Mouse (Mus musculus) liver, postnatal 0 days (tissue): Measurements from ENCODE around the gene Cmtm1. TPM values are rescaled to one million over a fixed set of nuclear protein-coding genes. Genes with fewer than 3 reads are reported as not detected.

Experiments
- ATAC-seq: fragments of 200-750 bp; cut with Nextera tagmentation; 2 replicates; pipeline ENCODE4 v1.8.0; 2017; ENCODE audit warnings: mild to moderate bottlenecking, moderate library complexity
- DNase-seq: peaks from one replicate; pipeline ENCODE4 v3.0.0-alpha.2; 2016
- H3K27ac ChIP-seq: fragments of 300-500 bp; sonication (generic); 2 replicates; pipeline ENCODE4 v1.5.1; 2014; ENCODE audit warnings: antibody characterized with exemption, moderate library complexity, mild to moderate bottlenecking, low read depth
- H3K27me3 ChIP-seq: fragments of 300-500 bp; sonication (generic); 2 replicates; pipeline ENCODE4 v1.6.1; 2014; ENCODE audit warnings: low read length, control low read depth, mixed read lengths; ENCODE audit not compliant: insufficient read depth
- H3K36me3 ChIP-seq: fragments of 300-500 bp; sonication (generic); replicated peaks from 2 replicates; pipeline ENCODE4 v1.6.1; 2014; ENCODE audit warnings: mild to moderate bottlenecking, control low read depth, low read length, moderate library complexity, mixed read lengths; ENCODE audit not compliant: insufficient read depth
- H3K4me1 ChIP-seq: fragments of 300-500 bp; sonication (generic); 2 replicates; pipeline ENCODE4 v1.6.1; 2014; ENCODE audit warnings: antibody characterized with exemption, mild to moderate bottlenecking, control low read depth; ENCODE audit not compliant: insufficient read depth
- H3K4me2 ChIP-seq: fragments of 300-500 bp; sonication (generic); 2 replicates; pipeline ENCODE4 v1.6.1; 2014; ENCODE audit warnings: low read depth, mild to moderate bottlenecking, low read length, moderate library complexity, mixed read lengths
- H3K4me3 ChIP-seq: fragments of 300-500 bp; sonication (generic); 2 replicates; pipeline ENCODE4 v1.5.1; 2014; ENCODE audit warnings: low read depth, low read length
- H3K9ac ChIP-seq: fragments of 300-500 bp; sonication (generic); replicated peaks from 2 replicates; pipeline ENCODE4 v1.6.1; 2014; ENCODE audit warnings: mild to moderate bottlenecking, moderate library complexity
- H3K9me3 ChIP-seq: fragments of 300-500 bp; sonication (generic); 2 replicates; pipeline ENCODE4 v1.6.1; 2016; ENCODE audit warnings: mild to moderate bottlenecking, control low read depth, low read length, mixed read lengths
- CTCF ChIP-seq: sonication (generic); IDR thresholded peaks from 2 replicates; pipeline ENCODE4 v1.5.1; 2016; ENCODE audit warnings: antibody characterized with exemption, low read depth
- EP300 ChIP-seq: IDR thresholded peaks from 2 replicates; pipeline ENCODE4 v1.6.1; 2016; ENCODE audit warnings: antibody characterized with exemption, low read depth, mild to moderate bottlenecking
- WGBS: fragments of 180-500 bp; shearing (Covaris S2); extraction: QIAGEN DNeasy Blood & Tissue Kit; methylation state at CpG from one replicate; pipeline ENCODE4 v1.1.7; 2014; ENCODE audit not compliant: insufficient replicate concordance; 5-methylcytosine and 5-hydroxymethylcytosine counted together
- polyA plus RNA-seq: library from polyadenylated mRNA; unstranded; fragments of >200 nt; fragmentation: Nextera tagmentation; extraction: Ambion mirVana; gene quantifications from 2 replicates; pipeline ENCODE4 v1.2.1, GENCODE M21; 2015

Gene Cmtm1
- polyA plus RNA-seq, 1 experiment from 2014 or later = not detected

- no peak overlapping the region for H3K4me3 ChIP-seq
- ATAC-seq (no peak), DNase-seq (no peak)
- H3K9me3 ChIP-seq = no peaks in the 10 kb centered on the region
- H3K4me1 ChIP-seq = peaks cover 2% of the 10 kb centered on the region
- H3K36me3 ChIP-seq = 0 out of 2 replicates have a peak, but pooled peaks cover 4% of the 10 kb centered on the region
- H3K4me2 ChIP-seq = no peak overlapping the region
- TF ChIP-seq CTCF (no peak), EP300 (no peak)
- no peaks in the 10 kb centered on the region for H3K27me3 ChIP-seq
- WGBS = 64% methylated on average over 12 of the region's 12 CpGs
- no peak overlapping the region for H3K9ac ChIP-seq
- no peak overlapping the region for H3K27ac ChIP-seq
Measured at GRCm38 (mm10) chr8:104346706-104347105, 36.8 kb upstream of the Cmtm1 start.

- Histone ChIP-seq H3K27me3 (no peaks in the 10 kb centered on the region), H3K9ac (no peak overlapping the region), H3K9me3 (no peaks in the 10 kb centered on the region), H3K27ac (no peak overlapping the region), H3K36me3 (0 out of 2 replicates have a peak, but pooled peaks cover 4% of the 10 kb centered on the region), H3K4me1 (peaks cover 5% of the 10 kb centered on the region), H3K4me3 (no peak overlapping the region), H3K4me2 (no peak overlapping the region)
- no peak for TF ChIP-seq EP300
- no peak for TF ChIP-seq CTCF
- 77% methylated on average over 5 of the region's 5 CpGs for WGBS
- ATAC-seq (no peak), DNase-seq (no peak)
Measured at GRCm38 (mm10) chr8:104344622-104345021, 34.7 kb upstream of the Cmtm1 start.

GRCm38 (mm10) chr8:104343957-104344356 lies 34.0 kb upstream of the Cmtm1 start:
- WGBS = 16% methylated on average over 7 of the region's 7 CpGs
- no peak overlapping the region for H3K27ac ChIP-seq
- H3K4me2 ChIP-seq = no peak overlapping the region
- peaks cover 5% of the 10 kb centered on the region for H3K4me1 ChIP-seq
- TF ChIP-seq CTCF = peak; percentile 96
- no peak for TF ChIP-seq EP300
- no peaks in the 10 kb centered on the region for H3K27me3 ChIP-seq
- H3K9me3 ChIP-seq = no peaks in the 10 kb centered on the region
- H3K9ac ChIP-seq = no peak overlapping the region
- 0 out of 2 replicates have a peak, but pooled peaks cover 4% of the 10 kb centered on the region for H3K36me3 ChIP-seq
- H3K4me3 ChIP-seq = no peak overlapping the region
- DNase-seq = peak; percentile 90
- peak; percentile 58 for ATAC-seq

- no peaks in the 10 kb centered on the region for H3K9me3 ChIP-seq
- TF ChIP-seq CTCF (no peak), EP300 (no peak)
- H3K27me3 ChIP-seq = no peaks in the 10 kb centered on the region
- no peak overlapping the region for H3K4me3 ChIP-seq
- no peak overlapping the region for H3K27ac ChIP-seq
- ATAC-seq = no peak
- DNase-seq = no peak
- H3K9ac ChIP-seq = no peak overlapping the region
- H3K4me1 ChIP-seq = peaks cover 5% of the 10 kb centered on the region
- WGBS = 58% methylated on average over 5 of the region's 5 CpGs
- no peak overlapping the region for H3K4me2 ChIP-seq
- 0 out of 2 replicates have a peak, but pooled peaks cover 4% of the 10 kb centered on the region for H3K36me3 ChIP-seq
Measured at GRCm38 (mm10) chr8:104342426-104342825, 32.5 kb upstream of the Cmtm1 start.

GRCm38 (mm10) chr8:104341678-104342077 lies 31.7 kb upstream of the Cmtm1 start:
- Histone ChIP-seq H3K9me3 (no peaks in the 10 kb centered on the region), H3K36me3 (no peaks in the 10 kb centered on the region), H3K4me2 (peak overlapping the region; percentile 78), H3K27me3 (no peaks in the 10 kb centered on the region), H3K27ac (peak overlapping the region; percentile 34; the same call in 1 of the 2 replicates), H3K4me1 (peaks cover 5% of the 10 kb centered on the region), H3K9ac (no peak overlapping the region), H3K4me3 (peak overlapping the region; percentile 51; the same call in 1 of the 2 replicates)
- ATAC-seq = no peak
- 62% methylated on average over 6 of the region's 6 CpGs for WGBS
- no peak for DNase-seq
- no peak for TF ChIP-seq EP300
- no peak for TF ChIP-seq CTCF

GRCm38 (mm10) chr8:104341106-104341561 lies 31.2 kb upstream of the Cmtm1 start:
- H3K4me3 ChIP-seq = peak overlapping the region; percentile 51
- peak; percentile 70 for DNase-seq
- peak overlapping the region; percentile 78 for H3K4me2 ChIP-seq
- ATAC-seq = peak; percentile 46
- no peaks in the 10 kb centered on the region for H3K36me3 ChIP-seq
- peak overlapping the region; percentile 85 for H3K27ac ChIP-seq
- peak overlapping the region; percentile 69 for H3K9ac ChIP-seq
- H3K27me3 ChIP-seq = no peaks in the 10 kb centered on the region
- peaks cover 5% of the 10 kb centered on the region for H3K4me1 ChIP-seq
- WGBS = 2% methylated on average over 20 of the region's 24 CpGs
- H3K9me3 ChIP-seq = no peaks in the 10 kb centered on the region
- TF ChIP-seq EP300 (no peak), CTCF (no peak)
